Mouse (Mus musculus): Measurements from ENCODE around the gene Sphk2. TPM values are rescaled to one million over a fixed set of nuclear protein-coding genes. Genes with fewer than 3 reads are reported as not detected.
A peak's percentile ranks its signal among the peaks of the same experiment; 100 is the strongest.

The Sphk2 gene
- total RNA-seq, 2 experiments from 2014 or later = 7.8 to 19.8 TPM

DNA sequence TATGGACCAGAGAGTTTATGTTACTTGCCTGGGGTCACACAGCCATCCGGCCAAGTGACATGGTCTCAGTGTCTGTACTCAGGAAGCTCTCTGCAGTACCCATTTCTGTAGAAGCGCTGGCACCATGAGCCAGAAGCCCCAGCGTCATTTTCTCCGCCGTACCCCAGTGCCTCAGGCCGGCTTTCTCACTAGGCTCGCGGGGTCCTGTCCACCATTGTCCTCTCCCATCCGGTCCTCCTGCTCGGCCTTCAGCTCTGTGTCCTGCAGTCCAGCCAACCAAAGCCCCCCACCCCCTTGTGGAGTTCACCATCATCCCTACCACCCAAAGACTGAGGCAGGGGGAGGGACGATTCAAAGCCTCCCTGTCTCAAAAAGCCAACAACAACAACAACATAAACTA is 16.2 kb downstream of the Sphk2 start:
- no peak for ATAC-seq (replicated peaks; ENCODE audit: low FRiP score, low TSS enrichment, poor library complexity, severe bottlenecking)

DNA sequence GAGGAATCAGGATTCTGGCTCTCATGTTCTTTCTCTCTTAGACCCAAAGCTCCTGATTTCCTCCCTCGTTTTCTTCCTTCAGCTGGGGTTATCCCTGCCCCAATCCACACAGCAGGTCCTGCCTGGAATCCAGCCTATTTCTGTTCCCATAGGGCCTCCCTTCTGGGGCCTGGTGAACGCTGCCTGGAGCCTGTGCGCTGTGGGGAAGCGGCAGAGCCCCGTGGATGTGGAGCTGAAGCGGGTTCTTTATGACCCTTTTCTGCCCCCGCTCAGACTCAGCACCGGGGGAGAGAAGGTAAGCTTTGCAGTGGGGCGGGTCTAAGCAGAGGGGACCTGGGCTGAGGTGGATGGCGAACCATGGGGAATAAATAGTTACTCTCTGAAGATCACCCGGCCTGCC is 16.7 kb downstream of the Sphk2 start:
- no peak for ATAC-seq (replicated peaks; ENCODE audit: low FRiP score, low TSS enrichment, poor library complexity, severe bottlenecking)

GRCm38 (mm10) chr7:45700301-45701015 is 17.3 kb downstream of the Sphk2 start:
- ATAC-seq (replicated peaks; ENCODE audit: low FRiP score, low TSS enrichment, poor library complexity, severe bottlenecking) = no peak

DNA sequence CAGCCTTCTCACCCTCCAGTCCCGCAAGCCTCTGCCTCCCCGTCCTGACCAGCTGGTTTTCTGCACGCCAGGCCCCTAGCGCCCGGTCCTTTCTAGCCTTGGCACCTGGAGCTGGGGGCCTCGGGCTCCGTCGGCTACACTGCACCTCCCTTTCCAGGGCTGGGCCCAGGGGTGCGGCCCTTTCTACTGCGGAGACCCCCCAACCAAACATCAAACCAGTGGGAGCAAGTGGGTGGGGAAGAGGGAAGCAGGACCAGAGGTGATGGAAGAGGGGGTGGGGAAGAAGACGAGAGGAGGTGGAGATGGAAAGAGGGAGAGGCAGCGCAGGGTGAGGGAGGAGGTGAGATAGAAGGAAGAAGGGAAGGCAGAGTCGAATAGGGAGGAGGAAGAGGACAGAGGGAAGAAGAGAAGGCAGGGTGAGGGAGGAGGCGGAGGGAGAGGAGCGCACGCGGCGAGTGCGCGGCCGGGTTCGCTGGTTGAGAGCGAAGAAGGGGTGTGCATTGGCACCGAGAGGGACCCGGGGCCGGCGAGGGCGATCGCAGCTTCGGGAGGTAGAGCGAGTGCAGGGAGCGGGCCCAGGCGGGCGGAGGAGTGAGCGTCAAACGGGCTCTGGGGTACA is 18.2 kb downstream of the Sphk2 start, which contains the start of gene Car11:
Car11 (plus strand) TSS at position 321 of the 619 bp plus-strand sequence.
- no peak for ATAC-seq (replicated peaks; ENCODE audit: low FRiP score, low TSS enrichment, poor library complexity, severe bottlenecking)

DNA sequence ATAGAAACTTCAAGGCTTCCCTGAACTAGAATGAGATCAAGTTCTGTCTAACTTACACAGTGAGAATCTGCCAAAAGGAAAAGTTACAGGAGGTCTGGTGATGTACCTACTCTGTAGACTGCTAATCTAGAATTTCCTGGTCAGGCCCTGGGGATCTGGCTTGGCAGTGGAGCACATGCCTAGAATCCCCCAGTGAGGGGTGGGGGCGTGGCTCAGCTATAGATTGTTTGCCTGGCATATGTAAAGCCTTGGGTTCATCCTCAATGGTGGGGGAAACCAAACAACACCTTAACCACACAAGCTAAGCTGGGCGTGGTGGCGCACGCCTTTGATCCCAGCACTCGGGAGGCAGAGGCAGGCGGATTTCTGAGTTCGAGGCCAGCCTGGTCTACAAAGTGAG is 19.9 kb downstream of the Sphk2 start:
- no peak for ATAC-seq (replicated peaks; ENCODE audit: low FRiP score, low TSS enrichment, poor library complexity, severe bottlenecking)

- no peak for ATAC-seq (replicated peaks; ENCODE audit: low FRiP score, low TSS enrichment, poor library complexity, severe bottlenecking)
Measured at GRCm38 (mm10) chr7:45695098-45695497, 22.7 kb downstream of the Sphk2 start.

GRCm38 (mm10) chr7:45693921-45694591 is 23.7 kb downstream of the Sphk2 start, which contains the start of gene Sec1:
Sec1 (minus strand) TSS chr7:45694402.
- ATAC-seq (replicated peaks; ENCODE audit: low FRiP score, low TSS enrichment, poor library complexity, severe bottlenecking) = no peak

GRCm38 (mm10) chr7:45692364-45692763 is 25.4 kb downstream of the Sphk2 start:
- ATAC-seq (replicated peaks; ENCODE audit: low FRiP score, low TSS enrichment, poor library complexity, severe bottlenecking) = no peak

DNA sequence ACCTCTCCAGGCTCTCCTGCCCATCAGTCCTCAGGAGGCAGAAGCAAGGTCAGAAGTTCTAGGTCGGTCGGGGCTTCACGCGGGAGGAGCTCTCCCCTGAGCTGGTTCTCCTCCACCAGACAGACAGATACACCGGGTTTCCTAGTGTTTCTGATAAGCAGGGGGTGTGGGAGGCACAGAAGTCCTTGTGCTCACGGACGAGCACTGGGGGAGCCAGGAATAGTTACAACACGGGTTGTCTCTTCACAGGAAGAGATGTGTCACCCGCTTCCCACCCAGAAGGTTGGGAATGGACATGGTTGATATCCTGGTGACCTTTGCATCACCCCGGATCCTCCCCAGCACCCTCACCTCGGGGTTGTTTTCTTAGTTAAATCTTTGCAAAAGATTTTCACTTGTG is 28.0 kb downstream of the Sphk2 start:
- no peak for ATAC-seq (replicated peaks; ENCODE audit: low FRiP score, low TSS enrichment, poor library complexity, severe bottlenecking)

DNA sequence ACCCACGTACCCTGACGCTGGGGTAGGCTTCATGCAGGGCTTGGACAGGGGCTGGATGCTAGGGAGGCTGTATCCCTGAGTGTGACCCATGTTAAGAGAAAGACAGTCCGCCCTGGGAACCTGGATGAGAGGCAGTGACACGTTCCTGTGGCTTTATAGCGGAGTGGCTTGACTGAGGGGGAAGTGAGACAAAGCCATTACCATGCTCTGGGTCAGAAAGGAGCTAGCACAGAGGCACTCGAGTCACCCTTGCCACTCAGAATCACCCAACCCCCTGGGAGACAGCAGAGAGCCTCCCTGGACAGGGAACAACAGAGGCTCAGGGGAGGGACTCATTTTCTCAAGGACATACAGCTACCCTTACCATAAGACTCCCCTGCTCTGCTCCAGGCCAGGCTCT is 28.7 kb downstream of the Sphk2 start:
- no peak for ATAC-seq (replicated peaks; ENCODE audit: low FRiP score, low TSS enrichment, poor library complexity, severe bottlenecking)

GRCm38 (mm10) chr7:45686841-45687240 is 31.0 kb downstream of the Sphk2 start:
- ATAC-seq (replicated peaks; ENCODE audit: low FRiP score, low TSS enrichment, poor library complexity, severe bottlenecking) = no peak

- ATAC-seq (replicated peaks; ENCODE audit: low FRiP score, low TSS enrichment, poor library complexity, severe bottlenecking) = no peak
Measured at GRCm38 (mm10) chr7:45685811-45686210, 32.0 kb downstream of the Sphk2 start.

DNA sequence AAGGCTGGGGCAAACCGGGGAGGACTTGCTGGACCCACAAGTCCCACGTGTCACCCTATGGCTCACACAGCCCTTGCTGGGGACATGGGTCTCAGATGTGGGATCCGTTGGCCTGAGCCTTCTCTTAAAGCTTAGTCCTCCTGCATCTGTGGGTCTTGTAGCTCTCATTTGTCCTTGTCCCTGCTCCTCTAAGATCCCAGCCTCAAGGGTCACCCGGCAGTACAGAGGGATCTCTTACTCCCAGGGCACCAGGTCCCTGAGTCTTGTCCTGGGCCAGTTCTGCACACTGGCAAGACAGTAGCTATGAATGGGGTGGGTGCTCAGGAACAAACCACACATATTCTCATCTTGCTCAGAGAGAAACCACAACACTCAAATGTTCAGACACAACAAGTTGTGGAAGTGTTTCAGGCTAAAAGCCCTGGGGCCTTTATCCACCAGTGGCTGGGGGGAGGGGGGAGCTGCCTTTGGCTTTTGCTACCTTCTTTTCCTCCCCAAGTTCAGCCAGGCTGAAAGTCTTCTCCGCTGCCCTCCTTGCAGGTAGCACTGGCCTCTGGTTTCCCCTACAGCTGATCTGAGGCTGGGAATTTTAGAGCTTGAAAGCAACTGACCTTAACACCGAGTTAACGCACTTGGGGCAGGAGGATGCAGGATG is 34.3 kb downstream of the Sphk2 start, which contains the start of gene Ntn5:
Ntn5 (plus strand) TSS at position 627 of the 655 bp plus-strand sequence.
- ATAC-seq (replicated peaks; ENCODE audit: low FRiP score, low TSS enrichment, poor library complexity, severe bottlenecking) = no peak

DNA sequence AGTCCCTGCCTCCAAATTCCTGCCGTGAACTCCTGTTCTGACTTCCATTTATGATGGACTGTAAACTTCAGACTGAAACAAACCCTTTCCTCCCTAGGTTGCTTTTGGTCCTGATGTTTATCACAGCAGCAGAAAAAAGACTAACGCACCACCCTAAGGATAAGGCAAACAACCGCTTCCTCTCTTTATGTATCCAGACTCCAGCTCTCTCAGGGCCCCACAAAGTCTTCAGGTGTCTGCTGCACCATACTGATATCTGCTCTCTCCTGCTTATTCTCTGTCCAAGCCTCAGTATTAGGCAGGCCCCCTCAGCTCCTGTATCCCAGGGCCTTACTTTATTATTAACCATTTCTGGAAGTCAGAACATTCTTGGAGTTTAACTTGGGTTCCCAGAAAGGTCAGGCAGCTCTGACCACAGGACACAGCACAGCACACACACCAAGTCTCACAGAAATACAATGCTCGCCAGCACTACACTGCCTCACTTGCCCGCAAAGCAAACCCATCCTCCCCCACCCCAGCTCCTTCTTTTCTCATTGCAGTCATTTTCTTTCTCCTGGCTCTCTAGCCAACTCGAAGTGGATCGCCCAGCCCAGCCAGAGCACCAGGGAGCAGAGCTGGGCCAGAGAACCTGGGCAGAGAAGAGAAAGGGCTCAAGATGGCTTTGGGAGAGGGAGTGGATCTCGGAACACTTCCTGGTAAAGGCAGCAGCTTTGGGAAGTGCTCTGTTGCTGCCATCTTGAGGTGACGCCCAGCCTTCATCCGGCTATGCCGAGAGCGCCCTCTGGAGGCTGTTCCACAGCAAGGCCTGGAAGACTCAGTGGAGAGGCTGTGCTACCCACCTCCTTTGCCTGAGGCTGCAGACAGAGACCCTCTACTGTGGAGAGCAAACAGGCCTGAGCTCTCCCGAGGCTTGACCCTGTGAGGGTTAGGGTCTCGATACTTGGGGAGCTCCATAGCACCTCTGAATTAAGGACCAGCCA is 35.4 kb downstream of the Sphk2 start:
- ATAC-seq (replicated peaks; ENCODE audit: low FRiP score, low TSS enrichment, poor library complexity, severe bottlenecking) = peak; percentile 74

GRCm38 (mm10) chr7:45681046-45681736 is 36.6 kb downstream of the Sphk2 start:
- ATAC-seq (replicated peaks; ENCODE audit: low FRiP score, low TSS enrichment, poor library complexity, severe bottlenecking) = no peak

- no peak for ATAC-seq (replicated peaks; ENCODE audit: low FRiP score, low TSS enrichment, poor library complexity, severe bottlenecking)
Measured at GRCm38 (mm10) chr7:45679966-45680621, 37.7 kb downstream of the Sphk2 start.

DNA sequence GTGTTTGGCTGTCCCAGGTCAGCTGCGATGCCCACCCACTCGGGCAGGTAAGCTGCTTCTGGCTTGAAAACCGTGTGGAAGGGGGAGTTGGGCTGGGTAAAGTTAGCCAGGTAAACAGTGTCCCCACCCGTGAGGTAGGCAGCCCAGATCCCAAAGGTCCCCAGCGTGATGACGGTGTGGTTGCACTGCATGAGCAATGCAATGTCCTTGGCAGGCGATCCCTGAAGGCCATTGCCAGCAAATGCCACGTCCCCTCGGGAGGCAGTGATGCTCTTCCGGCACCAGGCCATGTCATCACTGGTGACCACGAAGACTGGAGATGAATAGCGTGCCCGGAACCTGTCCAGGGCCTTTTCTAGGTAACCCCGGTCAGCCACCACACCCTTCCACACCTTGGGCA is 39.3 kb downstream of the Sphk2 start:
- ATAC-seq (replicated peaks; ENCODE audit: low FRiP score, low TSS enrichment, poor library complexity, severe bottlenecking) = no peak

Measured in megakaryocyte-erythroid progenitor cell, adult 5-6 weeks (primary cell).